Mouse (Mus musculus): Measurements from ENCODE around the gene Btbd19. TPM values are rescaled to one million over a fixed set of nuclear protein-coding genes. Genes with fewer than 3 reads are reported as not detected.

Btbd19 gene
- polyA plus RNA-seq (2012; rRNA removed) = 2.0 and 2.2 TPM in 2 replicates

DNA sequence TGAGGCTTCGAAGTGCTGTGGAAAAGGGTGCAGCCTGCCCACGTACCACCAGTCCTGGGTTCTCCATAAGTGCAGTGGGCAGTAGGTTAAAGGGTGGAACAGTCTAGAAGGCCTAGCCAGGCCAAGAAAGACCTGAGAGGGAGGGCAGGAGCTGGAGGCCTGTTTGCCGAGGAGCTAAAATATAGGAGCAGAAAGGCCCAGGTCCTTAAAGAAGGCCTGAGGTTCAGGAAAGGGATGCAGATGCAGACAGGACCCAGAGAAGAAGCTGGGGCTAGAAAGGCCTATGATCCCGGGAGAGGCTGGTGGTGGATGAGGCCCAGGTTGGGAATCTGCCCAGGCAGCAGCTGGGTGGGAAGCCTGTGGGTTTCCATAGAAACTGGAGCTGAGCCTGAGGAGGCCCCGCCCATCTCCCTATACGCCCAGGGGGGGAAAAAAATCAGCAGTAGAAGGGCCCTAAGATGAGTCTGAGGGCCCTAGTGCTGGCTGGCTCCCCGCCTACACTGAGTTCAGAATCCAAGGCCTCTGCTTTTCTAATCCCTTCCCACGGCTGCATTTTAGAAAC lies at the start of gene Btbd19:
TSS of gene Btbd19 (minus strand) at position 378 of the 562 bp plus-strand sequence.

GRCm38 (mm10) chr4:117155792-117156355 lies 30.3 kb upstream of the Btbd19 start, which contains the start of gene Rps8:
Rps8 (minus strand) TSS chr4:117156243.

GRCm38 (mm10) chr4:117133817-117134600 lies 8.5 kb upstream of the Btbd19 start, which contains the start of gene Plk3:
Plk3 (minus strand) TSS chr4:117133963.

DNA sequence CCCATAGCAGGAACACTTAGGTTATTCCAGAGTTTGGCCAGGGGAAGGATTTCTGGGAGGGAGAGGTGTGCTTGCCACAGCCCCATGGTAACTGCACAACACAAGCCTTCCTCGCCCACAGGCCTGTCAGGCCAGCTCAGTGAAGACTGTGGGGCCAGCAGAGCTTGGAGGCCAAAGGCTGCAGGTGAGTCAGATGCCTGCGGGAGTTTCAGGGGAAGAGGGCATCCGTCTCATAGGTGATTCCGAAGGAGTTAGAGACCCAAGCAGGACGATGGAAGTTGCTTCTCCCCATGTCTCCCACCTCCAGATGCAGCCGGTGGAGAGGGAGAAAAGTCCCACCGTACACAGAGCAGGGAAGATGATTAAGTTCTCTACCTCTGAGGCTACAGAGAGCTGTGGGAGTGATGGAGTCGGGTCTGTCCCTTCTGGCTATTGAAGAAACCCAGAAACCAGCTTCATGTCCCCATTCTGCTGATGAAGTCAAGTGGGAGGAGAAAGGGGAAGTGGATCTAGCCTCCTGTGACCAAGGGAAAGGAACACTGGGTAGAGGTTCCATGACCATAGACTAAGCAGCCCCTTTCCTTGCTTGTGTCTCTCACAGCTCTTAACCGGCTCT lies 1.3 kb upstream of the Btbd19 start, which contains the start of gene Tctex1d4:
TSS of gene Tctex1d4 (plus strand) at position 120 of the 616 bp plus-strand sequence.

GRCm38 (mm10) chr4:117095551-117096452 lies 29.7 kb downstream of the Btbd19 start, which contains the start of gene Ptch2:
Ptch2 (plus strand) TSS chr4:117096075.

Other genes starting within 250 kb of the Btbd19 start
- gene Zswim5, start 248.3 kb downstream of the Btbd19 start, polyA plus RNA-seq (2012; rRNA removed) = 0.05 and 0.07 TPM in 2 replicates
- gene Urod, start 131.3 kb downstream of the Btbd19 start, polyA plus RNA-seq (2012; rRNA removed) = 200 and 202 TPM in 2 replicates
- gene Hectd3, start 130.4 kb downstream of the Btbd19 start, polyA plus RNA-seq (2012; rRNA removed) = 8.1 and 8.6 TPM in 2 replicates
- gene Eif2b3, start 106.3 kb downstream of the Btbd19 start, polyA plus RNA-seq (2012; rRNA removed) = 10.5 and 10.8 TPM in 2 replicates
- gene Ptch2, start 29.6 kb downstream of the Btbd19 start, polyA plus RNA-seq (2012; rRNA removed) = 0.77 and 1.1 TPM in 2 replicates
- gene Tctex1d4, start 1.1 kb upstream of the Btbd19 start, polyA plus RNA-seq (2012; rRNA removed) = 0.18 and 0.20 TPM in 2 replicates
- 5.9 and 6.5 TPM in 2 replicates for gene Plk3, start 8.2 kb upstream of the Btbd19 start, polyA plus RNA-seq (2012; rRNA removed)
- 754 and 875 TPM in 2 replicates for gene Rps8, start 30.5 kb upstream of the Btbd19 start, polyA plus RNA-seq (2012; rRNA removed)
- gene Kif2c, start 56.9 kb upstream of the Btbd19 start, polyA plus RNA-seq (2012; rRNA removed) = 9.3 and 10.0 TPM in 2 replicates
- gene Tmem53, start 126.2 kb upstream of the Btbd19 start, polyA plus RNA-seq (2012; rRNA removed) = 14.0 and 18.4 TPM in 2 replicates
- 0.05 TPM in 2 replicates for gene Armh1, start 126.4 kb upstream of the Btbd19 start, polyA plus RNA-seq (2012; rRNA removed)